Comparison of ENCODE assay signal across 16 mouse cellular contexts in genomic region chr2:116417428-116418195, GRCm38 (mm10).
A peak's percentile ranks its signal among the peaks of the same experiment; 100 is the strongest.
DNase-seq lines count a peak whose midpoint lies in the region; ATAC-seq and TF ChIP-seq lines count a peak whose summit lies in the region.
"Had no signal": no experiment of that assay in that cellular context is flagged by ENCODE, and none has a peak within 500 bp of the region (broad histone marks: within the 10 kb centered on the region; RNA-seq: fewer than 3 reads in every experiment).

No protein-coding gene starts in this region.

- TF ChIP-seq EP300 in heart, adult 2 months (IDR thresholded peaks at IDR 0.05; ENCODE audit: insufficient read depth, low read depth, low read length) = no peak

- H3K79me2 ChIP-seq in heart, adult 2 months (replicated peaks; ENCODE audit: control insufficient read depth, insufficient read depth, low read length) = no peaks in the 10 kb centered on the region

- DNase-seq in heart, adult 2 months = peak in 1 of 2 experiments; percentile 4
- no peak for DNase-seq in heart, embryonic 10.5 days (ENCODE audit: low spot score)
- DNase-seq in 3134 (ENCODE audit: extremely low read depth, insufficient read length, low spot score) = peak; percentile 6
- peak; percentile 63 for DNase-seq in Muller cell, postnatal 12 days (ENCODE audit: inconsistent ontology term)
- peak; percentile 1 to 2 for DNase-seq in heart, postnatal 14 days
- no peak for DNase-seq in left cerebral cortex, adult 8-10 months (ENCODE audit: low spot score in 2 of 2)
- no peak for DNase-seq in cerebellum, adult 11-12 months
- DNase-seq: cerebellum, adult 9-10 months; right cerebral cortex, postnatal 14 days; thymus, postnatal 36 days had no signal

- no peak for TF ChIP-seq CTCF in heart, adult 2 months (IDR thresholded peaks at IDR 0.05)

- intact Hi-C loops in heart, adult 2 months (cut with DNase I) = no loop called here
- intact Hi-C loops in heart, postnatal 14 days (cut with DNase I) = no loop called here

- 27% methylated on average over 13 of the region's 13 CpGs for WGBS in heart, adult 2 months
- 67% methylated on average over 13 of the region's 13 CpGs for WGBS in heart, embryonic 10.5 days
- 59% methylated on average over 13 of the region's 13 CpGs for WGBS in liver, embryonic 12.5 days (ENCODE audit: insufficient replicate concordance)

- H3K4me2 ChIP-seq in liver, embryonic 12.5 days = no peak overlapping the region
- H3K4me2 ChIP-seq: embryonic facial prominence, embryonic 13.5 days; forebrain, embryonic 15.5 days; limb, embryonic 13.5 days had no signal

- H3K4me1 ChIP-seq in heart, adult 2 months (ENCODE audit: control insufficient read depth, insufficient read depth, low read length) = peaks cover 3% of the 10 kb centered on the region
- no peaks in the 10 kb centered on the region for H3K4me1 ChIP-seq in heart, embryonic 10.5 days
- no peaks in the 10 kb centered on the region for H3K4me1 ChIP-seq in liver, embryonic 12.5 days
- H3K4me1 ChIP-seq: embryonic facial prominence, embryonic 13.5 days; forebrain, embryonic 15.5 days; limb, embryonic 13.5 days had no signal

- no peak for TF ChIP-seq POLR2A in heart, adult 2 months (IDR thresholded peaks at IDR 0.05; ENCODE audit: insufficient read depth, low read depth, low read length)

- no peak overlapping the region for H3K9ac ChIP-seq in heart, adult 2 months (ENCODE audit: low read depth, low read length)
- no peak overlapping the region for H3K9ac ChIP-seq in liver, embryonic 12.5 days
- H3K9ac ChIP-seq: embryonic facial prominence, embryonic 13.5 days; forebrain, embryonic 15.5 days; limb, embryonic 13.5 days had no signal

- no peak for ATAC-seq in liver, embryonic 12.5 days
- ATAC-seq: forebrain, embryonic 15.5 days had no signal

- H3K27ac ChIP-seq in heart, adult 2 months = no peak overlapping the region
- H3K27ac ChIP-seq in heart, embryonic 10.5 days = no peak overlapping the region
- H3K27ac ChIP-seq in liver, embryonic 12.5 days = no peak overlapping the region
- H3K27ac ChIP-seq: embryonic facial prominence, embryonic 13.5 days; forebrain, embryonic 15.5 days; limb, embryonic 13.5 days; macrophage had no signal

- peak overlapping the region; percentile 5; the same call in 1 of the 2 replicates for H3K4me3 ChIP-seq in heart, adult 2 months
- H3K4me3 ChIP-seq in heart, embryonic 10.5 days = no peak overlapping the region
- H3K4me3 ChIP-seq in liver, embryonic 12.5 days = no peak overlapping the region
- H3K4me3 ChIP-seq: embryonic facial prominence, embryonic 13.5 days; forebrain, embryonic 15.5 days; limb, embryonic 13.5 days had no signal

- no peaks in the 10 kb centered on the region for H3K9me3 ChIP-seq in heart, embryonic 10.5 days
- no peaks in the 10 kb centered on the region for H3K9me3 ChIP-seq in liver, embryonic 12.5 days (replicated peaks)
- H3K9me3 ChIP-seq: embryonic facial prominence, embryonic 13.5 days; forebrain, embryonic 15.5 days; limb, embryonic 13.5 days had no signal

- H3K36me3 ChIP-seq in heart, adult 2 months (ENCODE audit: control insufficient read depth, insufficient read depth, low read length) = no peaks in the 10 kb centered on the region; the same call in 1 of the 2 replicates
- H3K36me3 ChIP-seq in heart, embryonic 10.5 days = no peaks in the 10 kb centered on the region
- no peaks in the 10 kb centered on the region for H3K36me3 ChIP-seq in liver, embryonic 12.5 days
- H3K36me3 ChIP-seq: embryonic facial prominence, embryonic 13.5 days; forebrain, embryonic 15.5 days; limb, embryonic 13.5 days had no signal

- no peaks in the 10 kb centered on the region for H3K27me3 ChIP-seq in heart, adult 2 months (ENCODE audit: control insufficient read depth, insufficient read depth, low read length)
- H3K27me3 ChIP-seq in heart, embryonic 10.5 days (ENCODE audit: insufficient read depth, poor library complexity, severe bottlenecking) = no peaks in the 10 kb centered on the region
- H3K27me3 ChIP-seq in liver, embryonic 12.5 days (replicated peaks) = no peaks in the 10 kb centered on the region
- H3K27me3 ChIP-seq: CH12.LX; embryonic facial prominence, embryonic 13.5 days; forebrain, embryonic 15.5 days; limb, embryonic 13.5 days had no signal

Comparison
In these comparisons a context has a peak if more than half of its experiments do, and no peak if none do; other contexts are left out.
1. DNase-seq: peak in 3134 (single experiment), Muller cell, postnatal 12 days (single experiment) and heart, postnatal 14 days (2 of 2); none in heart, embryonic 10.5 days (single experiment), left cerebral cortex, adult 8-10 months (0 of 2) and cerebellum, adult 11-12 months (single experiment).